ENCODE assay signal across 13 mouse cellular contexts in genomic region chr1:178707925-178708351, GRCm38 (mm10).
DNase-seq lines count a peak whose midpoint lies in the region; ATAC-seq and TF ChIP-seq lines count a peak whose summit lies in the region.
"Had no signal": no experiment of that assay in that cellular context is flagged by ENCODE, and none has a peak within 500 bp of the region (broad histone marks: within the 10 kb centered on the region; RNA-seq: fewer than 3 reads in every experiment).

No protein-coding gene starts in this region.

- 0 out of 2 replicates have a peak overlapping the region, but pooled peaks have one; percentile 8 for H3K27ac ChIP-seq in embryonic fibroblast, embryonic 13.5 days (ENCODE audit: insufficient read depth, low read length)
- H3K27ac ChIP-seq in kidney, embryonic 16.5 days (ENCODE audit: low read length), result peak overlapping the region; percentile 55; the same call in 1 of the 2 replicates
- no peak overlapping the region for H3K27ac ChIP-seq in limb, embryonic 10.5 days
- H3K27ac ChIP-seq: embryonic facial prominence, embryonic 13.5 days; forebrain, embryonic 15.5 days; liver, embryonic 14.5 days had no signal

- 7% methylated on average over 7 of the region's 7 CpGs for WGBS in kidney, embryonic 16.5 days
- 39% methylated on average over 7 of the region's 7 CpGs for WGBS in limb, embryonic 10.5 days

- no peak overlapping the region for H3K4me2 ChIP-seq in kidney, embryonic 16.5 days (replicated peaks; ENCODE audit: low read depth, low read length)
- H3K4me2 ChIP-seq: embryonic facial prominence, embryonic 13.5 days; forebrain, embryonic 15.5 days had no signal

- H3K36me3 ChIP-seq in kidney, embryonic 16.5 days (ENCODE audit: insufficient read depth, low read length), result no peaks in the 10 kb centered on the region
- H3K36me3 ChIP-seq in limb, embryonic 10.5 days, result peaks cover 14% of the 10 kb centered on the region
- H3K36me3 ChIP-seq: forebrain, embryonic 15.5 days had no signal

- H3K4me3 ChIP-seq in embryonic fibroblast, embryonic 13.5 days (ENCODE audit: insufficient read depth, low read length), result no peak overlapping the region
- no peak overlapping the region for H3K4me3 ChIP-seq in kidney, embryonic 16.5 days (ENCODE audit: low read length)
- H3K4me3 ChIP-seq in limb, embryonic 10.5 days, result no peak overlapping the region
- H3K4me3 ChIP-seq: embryonic facial prominence, embryonic 13.5 days; forebrain, embryonic 15.5 days had no signal

- H3K9ac ChIP-seq in kidney, embryonic 16.5 days (replicated peaks; ENCODE audit: low read length), result no peak overlapping the region
- H3K9ac ChIP-seq: embryonic facial prominence, embryonic 13.5 days; forebrain, embryonic 15.5 days; liver, embryonic 14.5 days had no signal

- H3K9me3 ChIP-seq in kidney, embryonic 16.5 days (ENCODE audit: low read length), result no peaks in the 10 kb centered on the region
- H3K9me3 ChIP-seq in limb, embryonic 10.5 days (replicated peaks), result no peaks in the 10 kb centered on the region
- H3K9me3 ChIP-seq: embryonic facial prominence, embryonic 13.5 days; forebrain, embryonic 15.5 days had no signal

- no peaks in the 10 kb centered on the region for H3K27me3 ChIP-seq in kidney, embryonic 16.5 days (ENCODE audit: insufficient read depth, low read length)
- no peaks in the 10 kb centered on the region for H3K27me3 ChIP-seq in limb, embryonic 10.5 days (ENCODE audit: low read depth, poor library complexity, severe bottlenecking)
- H3K27me3 ChIP-seq: embryonic facial prominence, embryonic 13.5 days; forebrain, embryonic 15.5 days had no signal

- TF ChIP-seq CTCF in embryonic fibroblast, embryonic 13.5 days (IDR thresholded peaks at IDR 0.05; ENCODE audit: borderline replicate concordance, insufficient read depth, low read length), result no peak

- ATAC-seq in kidney, embryonic 16.5 days (ENCODE audit: low FRiP score, low TSS enrichment), result peak; percentile 88
- ATAC-seq: forebrain, embryonic 15.5 days had no signal

- H3K4me1 ChIP-seq in embryonic fibroblast, embryonic 13.5 days (ENCODE audit: control insufficient read depth, insufficient read depth, low read length), result no peaks in the 10 kb centered on the region
- peaks cover 19% of the 10 kb centered on the region for H3K4me1 ChIP-seq in kidney, embryonic 16.5 days (ENCODE audit: insufficient read depth, low read length)
- peaks cover 31% of the 10 kb centered on the region for H3K4me1 ChIP-seq in limb, embryonic 10.5 days
- H3K4me1 ChIP-seq: forebrain, embryonic 15.5 days had no signal

- DNase-seq in adrenal gland, adult (ENCODE audit: inconsistent age in 2 of 2, low spot score in 1 of 2), result peak; percentile 76 to 86
- peak; percentile 15 for DNase-seq in ovary, postnatal 14 days (ENCODE audit: low spot score)
- DNase-seq in limb, embryonic 10.5 days (ENCODE audit: low spot score), result no peak
- DNase-seq in cerebellum, adult 11-12 months, result no peak
- DNase-seq in lung, postnatal 25 days (ENCODE audit: low spot score), result no peak
- DNase-seq: cerebellum, postnatal 14 days; gastrocnemius, postnatal 10 days; heart, postnatal 10 days had no signal

- no peak for TF ChIP-seq POLR2A in embryonic fibroblast, embryonic 13.5 days (IDR thresholded peaks at IDR 0.05; ENCODE audit: low read depth, low read length)

Comparison
In these comparisons a context has a peak if more than half of its experiments do, and no peak if none do; other contexts are left out.
1. DNase-seq: peak in adrenal gland, adult (2 of 2) and ovary, postnatal 14 days (single experiment); none in limb, embryonic 10.5 days (single experiment), cerebellum, adult 11-12 months (single experiment) and lung, postnatal 25 days (single experiment).